Mouse (Mus musculus) G1E (cell line): Measurements from ENCODE around the gene Fermt3. TPM values are rescaled to one million over a fixed set of nuclear protein-coding genes. Genes with fewer than 3 reads are reported as not detected.

Experiments used
- ATAC-seq: 2 replicates; pipeline ENCODE4 v1.8.0; 2016; ENCODE audit warnings: mild to moderate bottlenecking; ENCODE audit not compliant: insufficient number of reproducible peaks, poor library complexity, low FRiP score, severe bottlenecking; ENCODE audit errors: extremely low read depth
- DNase-seq: peaks from one replicate; pipeline ENCODE4 v3.0.0; 2012; ENCODE audit warnings: low spot score
- H3K27me3 ChIP-seq: 2 replicates; pipeline ENCODE4 v1.6.1; 2012; ENCODE audit warnings: mild to moderate bottlenecking, low read length, inconsistent platforms; ENCODE audit not compliant: insufficient read depth
- H3K36me3 ChIP-seq: replicated peaks from 2 replicates; pipeline ENCODE3; 2012; ENCODE audit warnings: mild to moderate bottlenecking, inconsistent platforms
- H3K4me1 ChIP-seq: 2 replicates; pipeline ENCODE4 v1.6.1; 2012; ENCODE audit warnings: low read depth, low read length, inconsistent platforms, mixed read lengths; ENCODE audit not compliant: insufficient read depth
- H3K4me3 ChIP-seq: 2 replicates; pipeline ENCODE4 v1.5.1; 2012; ENCODE audit warnings: low read depth, mild to moderate bottlenecking, inconsistent platforms, low read length, moderate library complexity, mixed read lengths
- H3K9me3 ChIP-seq: replicated peaks from 2 replicates; pipeline ENCODE4 v1.6.1; 2012; ENCODE audit warnings: inconsistent platforms
- CTCF ChIP-seq: IDR thresholded peaks from 2 replicates; pipeline ENCODE4 v1.5.1; 2012; ENCODE audit warnings: low read depth, low read length, inconsistent platforms, mixed read lengths
- GATA1 ChIP-seq: IDR thresholded peaks from 2 replicates; pipeline ENCODE4 v1.6.1; 2012; ENCODE audit warnings: borderline replicate concordance, low read length, inconsistent platforms, mixed read lengths
- GATA2 ChIP-seq: IDR thresholded peaks from 2 replicates; pipeline ENCODE4 v1.6.1; 2012; ENCODE audit warnings: low read depth, low read length, inconsistent platforms, borderline replicate concordance
- POLR2AphosphoS5 ChIP-seq: IDR thresholded peaks from 2 replicates; pipeline ENCODE4 v1.6.1; 2012; ENCODE audit warnings: low read depth, low read length, inconsistent platforms; ENCODE audit not compliant: insufficient replicate concordance
- TAL1 ChIP-seq: conservative IDR thresholded peaks from 2 replicates; pipeline ENCODE4 v1.6.1; 2012; ENCODE audit warnings: low read depth, low read length, inconsistent platforms, mixed read lengths
- polyA plus RNA-seq: library from polyadenylated mRNA; stranded (reverse); fragments of >175 nt; gene quantifications from 2 replicates; pipeline ENCODE4 v1.2.3, GENCODE M21; 2012
- total RNA-seq, 2 experiments: library from RNA; stranded (forward) in 1 of 2; stranded (reverse) in 1 of 2; fragments of 200-1000 nt in 1 of 2; fragments of >200 nt in 1 of 2; fragmentation: Nextera tagmentation in 1 of 2; gene quantifications; 2 replicates each; pipeline ENCODE4 v1.2.3; 2014 to 2017

Gene Fermt3
- total and polyA plus RNA-seq, 3 experiments, result 69.5 to 461 (median 267) TPM

DNA sequence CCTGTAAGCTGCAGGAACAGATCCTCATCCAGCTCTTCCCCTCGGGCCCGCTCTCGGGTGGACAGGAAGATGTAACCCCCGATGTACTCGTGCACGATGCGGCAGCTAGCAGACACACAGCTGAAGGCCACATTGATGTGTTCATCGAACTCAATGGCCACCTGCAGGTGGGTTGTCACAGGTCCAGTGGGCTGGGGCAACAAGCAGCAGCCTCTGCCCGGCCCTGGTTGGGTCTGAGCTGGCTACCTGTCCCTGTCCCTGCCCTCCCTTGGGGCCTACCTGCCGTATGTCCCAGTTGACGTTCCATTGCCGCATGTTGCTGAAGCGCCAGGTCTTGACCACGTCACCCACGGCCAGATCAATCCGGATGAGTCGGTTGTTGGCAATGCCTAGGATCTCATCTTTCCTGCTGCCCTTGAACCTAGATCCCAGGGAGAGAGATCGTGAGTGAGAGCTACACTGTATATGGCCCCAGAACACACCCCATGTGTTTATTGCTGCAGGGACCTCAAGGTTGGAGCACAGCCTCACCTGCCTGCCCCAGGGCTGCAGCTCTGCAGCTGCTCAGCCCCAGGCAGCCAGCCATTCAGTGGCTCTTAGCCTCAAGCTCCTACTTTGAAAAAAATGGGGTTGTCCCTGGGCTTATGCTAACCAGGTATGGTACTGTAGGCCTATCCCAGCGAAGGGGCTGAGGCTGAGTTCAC, 19.8 kb downstream of the Fermt3 start:
- peaks cover 76% of the 10 kb centered on the region for H3K36me3 ChIP-seq
- no peaks in the 10 kb centered on the region for H3K9me3 ChIP-seq
- no peaks in the 10 kb centered on the region; the same call in 1 of the 2 replicates for H3K27me3 ChIP-seq
- ATAC-seq, result no peak
- TF ChIP-seq CTCF (no peak), GATA1 (no peak), POLR2AphosphoS5 (no peak), GATA2 (no peak), TAL1 (no peak)
- H3K4me1 ChIP-seq, result peaks cover 33% of the 10 kb centered on the region
- no peak for DNase-seq
- no peak overlapping the region for H3K4me3 ChIP-seq

DNA sequence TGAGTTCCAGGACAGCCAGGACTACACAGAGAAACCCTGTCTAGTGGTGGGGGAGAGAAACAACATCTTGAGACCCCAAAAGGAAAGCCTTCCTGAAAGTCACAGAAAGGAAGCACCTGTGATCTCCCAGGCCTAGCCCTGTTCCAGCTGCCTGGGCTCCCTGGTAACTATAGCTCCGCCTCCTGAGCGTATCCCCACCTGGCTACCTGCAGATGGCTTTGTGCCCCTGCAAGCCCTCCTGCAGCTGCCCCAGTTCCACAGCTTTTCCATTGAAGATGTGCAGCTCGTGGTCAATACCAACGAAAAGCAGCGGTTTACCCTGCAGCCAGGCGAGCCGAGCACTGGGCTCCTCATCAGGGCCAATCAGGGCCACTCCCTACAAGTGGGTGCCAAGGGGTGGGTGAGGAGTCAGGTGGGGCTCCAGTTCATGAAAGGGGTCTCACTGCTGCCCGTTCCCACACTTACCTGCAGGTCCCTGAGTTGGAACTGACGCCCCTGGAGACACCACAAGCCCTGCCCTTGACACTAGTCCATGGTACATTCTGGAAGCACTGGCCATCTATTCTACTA, 21.5 kb downstream of the Fermt3 start:
- Histone ChIP-seq H3K27me3 (no peaks in the 10 kb centered on the region; the same call in 1 of the 2 replicates), H3K36me3 (peaks cover 75% of the 10 kb centered on the region), H3K4me1 (peaks cover 50% of the 10 kb centered on the region), H3K4me3 (no peak overlapping the region), H3K9me3 (no peaks in the 10 kb centered on the region)
- no peak for DNase-seq
- TF ChIP-seq POLR2AphosphoS5, result no peak
- TF ChIP-seq GATA1, result no peak
- no peak for ATAC-seq

DNA sequence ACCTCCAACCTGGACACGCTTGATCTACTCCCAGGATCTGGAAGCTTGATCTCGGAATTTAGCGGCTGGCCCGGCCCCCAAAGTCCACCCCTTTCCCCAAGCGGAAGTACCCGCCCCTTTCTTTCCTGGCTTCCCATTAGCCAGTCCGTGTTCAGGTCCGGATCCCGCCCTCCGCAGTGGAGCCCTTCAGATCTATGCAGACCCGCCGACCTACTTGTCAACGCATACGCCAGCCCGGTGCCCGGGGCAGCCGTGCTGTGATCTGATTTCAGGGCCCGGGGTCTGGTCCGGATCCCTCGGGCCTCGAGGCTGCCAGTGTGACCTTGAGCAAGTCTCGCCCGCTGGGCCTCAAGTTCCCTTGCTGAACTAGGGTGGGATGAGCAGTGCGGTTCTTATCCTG, 23.3 kb downstream of the Fermt3 start, which contains the start of the genes Nudt22 and Trpt1:
TSS of gene Nudt22 (minus strand) at position 112 of the 400 bp plus-strand sequence.
TSS of gene Trpt1 (plus strand) at position 126 of the 400 bp plus-strand sequence.
- Histone ChIP-seq H3K4me1 (peaks cover 59% of the 10 kb centered on the region), H3K4me3 (peak within 1 kb of the TSS; percentile 76), H3K9me3 (no peaks in the 10 kb centered on the region), H3K27me3 (no peaks in the 10 kb centered on the region; the same call in 1 of the 2 replicates), H3K36me3 (peaks cover 57% of the 10 kb centered on the region)
- no peak for TF ChIP-seq TAL1
- no peak for TF ChIP-seq GATA1
- TF ChIP-seq GATA2, result no peak
- no peak for TF ChIP-seq CTCF
- no peak for TF ChIP-seq POLR2AphosphoS5
- peak; percentile 28; the same call in 1 of the 2 replicates for ATAC-seq
- peak; percentile 82 for DNase-seq

DNA sequence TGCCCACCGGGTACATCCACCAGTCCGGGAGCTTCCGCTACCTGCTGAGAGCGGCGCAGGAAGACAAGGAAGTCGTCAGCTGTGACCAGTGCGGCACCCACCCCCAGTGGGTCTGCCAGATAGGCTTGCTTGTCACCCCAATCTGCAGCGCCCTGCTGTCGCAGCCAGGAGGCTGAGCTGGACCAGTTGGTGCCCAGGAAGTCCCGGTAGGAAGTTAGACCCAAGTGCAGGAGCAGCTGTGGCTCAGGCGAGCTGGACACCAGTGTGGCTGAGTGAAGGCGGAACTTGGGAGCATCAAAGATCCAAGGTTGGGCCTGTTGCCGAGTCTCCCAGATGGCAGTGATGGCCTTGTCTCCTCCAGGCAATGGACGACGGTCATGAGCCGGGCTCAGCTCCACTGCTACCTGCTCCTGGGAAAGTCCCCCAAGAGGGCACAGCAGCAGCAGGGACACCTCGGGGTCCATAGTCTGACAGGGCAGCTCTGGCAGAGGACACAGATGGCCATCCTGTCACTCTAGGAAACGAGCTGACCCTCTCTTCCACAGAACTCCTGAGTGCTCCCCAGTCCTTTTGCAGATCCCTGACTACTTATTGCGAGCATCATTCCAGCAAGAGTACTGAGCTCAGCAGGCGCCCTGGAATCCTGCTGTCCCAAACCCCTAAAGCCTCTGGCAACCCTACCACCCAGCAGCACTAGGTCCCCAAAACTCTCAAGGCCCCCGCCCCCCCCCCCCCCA, 23.8 kb downstream of the Fermt3 start:
- no peak for TF ChIP-seq CTCF
- no peak for TF ChIP-seq POLR2AphosphoS5
- no peak for TF ChIP-seq GATA2
- TF ChIP-seq TAL1, result no peak; the same call in 1 of the 2 replicates
- no peak for TF ChIP-seq GATA1

DNA sequence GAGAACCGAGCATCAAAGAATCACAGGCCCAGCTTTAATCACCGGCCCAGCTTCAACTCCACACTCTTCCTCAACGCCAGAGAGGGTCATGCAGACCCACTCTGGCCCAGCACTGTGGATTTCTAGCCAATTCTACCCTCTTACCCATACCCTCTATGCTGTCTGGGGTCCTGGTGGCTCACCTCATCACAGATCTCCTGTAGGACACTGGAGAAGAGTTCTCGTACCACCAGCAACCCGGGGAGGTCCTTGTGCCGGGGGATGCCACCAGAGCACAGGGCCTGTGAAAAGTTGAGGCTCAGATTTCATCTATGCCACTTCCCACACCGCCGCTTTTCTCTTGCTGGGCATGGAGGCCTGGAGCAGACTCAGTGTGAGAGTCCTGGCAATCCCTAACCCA, 24.8 kb downstream of the Fermt3 start:
- no peaks in the 10 kb centered on the region; the same call in 1 of the 2 replicates for H3K27me3 ChIP-seq
- H3K36me3 ChIP-seq, result peaks cover 53% of the 10 kb centered on the region
- H3K4me1 ChIP-seq, result peaks cover 68% of the 10 kb centered on the region
- no peak for ATAC-seq
- H3K4me3 ChIP-seq, result peak overlapping the region; percentile 76
- TF ChIP-seq POLR2AphosphoS5, result no peak
- no peak for TF ChIP-seq CTCF
- no peak for TF ChIP-seq GATA1
- no peak for TF ChIP-seq GATA2
- TF ChIP-seq TAL1, result no peak
- no peak for DNase-seq
- H3K9me3 ChIP-seq, result no peaks in the 10 kb centered on the region

More for the DNA sequence above, 23.8 kb downstream of the Fermt3 start:
- no peak for ATAC-seq
- peak; percentile 41 for DNase-seq
- H3K4me3 ChIP-seq, result peak overlapping the region; percentile 76
- peaks cover 62% of the 10 kb centered on the region for H3K4me1 ChIP-seq
- no peaks in the 10 kb centered on the region; the same call in 1 of the 2 replicates for H3K27me3 ChIP-seq
- H3K9me3 ChIP-seq, result no peaks in the 10 kb centered on the region
- peaks cover 56% of the 10 kb centered on the region for H3K36me3 ChIP-seq

DNA sequence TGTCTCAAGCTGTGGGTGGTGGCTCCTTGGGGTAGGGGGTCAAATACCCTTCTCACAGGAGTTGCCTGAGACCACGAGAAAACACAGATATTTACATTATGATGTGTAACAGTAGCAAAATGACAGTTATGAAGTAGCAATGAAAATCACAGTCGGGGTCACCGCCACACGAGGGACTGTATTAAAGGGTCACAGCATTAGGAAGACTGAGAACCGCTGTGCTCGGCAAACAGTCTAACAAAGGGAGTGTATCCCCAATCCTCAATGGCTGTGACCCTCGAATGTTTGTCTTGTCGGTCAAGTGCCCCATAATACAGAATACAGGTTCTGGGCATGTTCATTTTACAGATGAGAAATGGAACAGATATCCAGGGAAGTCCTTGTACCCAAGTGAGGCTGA, 25.3 kb downstream of the Fermt3 start:
- no peak for ATAC-seq
- peaks cover 68% of the 10 kb centered on the region for H3K4me1 ChIP-seq

More for the DNA sequence above, 25.3 kb downstream of the Fermt3 start:
- no peaks in the 10 kb centered on the region for H3K27me3 ChIP-seq
- H3K9me3 ChIP-seq, result no peaks in the 10 kb centered on the region
- no peak overlapping the region for H3K4me3 ChIP-seq
- DNase-seq, result no peak
- H3K36me3 ChIP-seq, result peaks cover 53% of the 10 kb centered on the region
- no peak for TF ChIP-seq TAL1
- no peak for TF ChIP-seq POLR2AphosphoS5
